Mouse (Mus musculus) megakaryocyte, adult 5-6 weeks (primary cell): ENCODE results near the gene Fancm. TPM values are rescaled to one million over a fixed set of nuclear protein-coding genes. Genes with fewer than 3 reads are reported as not detected.

Experiments
- ATAC-seq: 2 replicates; pipeline ENCODE4 v1.8.0; 2016; ENCODE audit warnings: mild to moderate bottlenecking, inconsistent platforms; ENCODE audit not compliant: poor library complexity, severe bottlenecking
- total RNA-seq, 2 experiments: library from RNA; stranded (forward) in 1 of 2; stranded (reverse) in 1 of 2; fragments of 153-499, 151-499 nt in 1 of 2; fragments of 221-1000, 200-1000 nt in 1 of 2; gene quantifications; 2 replicates each; pipeline versions ENCODE4 v1.2.3 to v1.2.4; 2015 to 2017

The Fancm gene
- total RNA-seq (2015) = 13.0 and 18.7 TPM in 2 replicates
- 20.7 and 24.6 TPM in 2 replicates for total RNA-seq (2017)

GRCm38 (mm10) chr12:65075085-65075732 is at the start of gene Fancm:
TSS of gene Fancm (plus strand) at chr12:65075603.
- ATAC-seq = peak; percentile 64

- peak; percentile 23 for ATAC-seq
These were observed 39.6 kb upstream of the Fancm start for GRCm38 (mm10) chr12:65035839-65036189.

- peak; percentile 77 for ATAC-seq
These were observed 39.1 kb upstream of the Fancm start, which contains the start of gene Prpf39 for GRCm38 (mm10) chr12:65036190-65036870. TSS of gene Prpf39 (plus strand) at chr12:65036333.

GRCm38 (mm10) chr12:65036892-65037545 is 38.4 kb upstream of the Fancm start:
- no peak for ATAC-seq

GRCm38 (mm10) chr12:65037546-65037937 is 37.9 kb upstream of the Fancm start:
- ATAC-seq = peak; percentile 66

- no peak for ATAC-seq
These were observed 26.6 kb upstream of the Fancm start for GRCm38 (mm10) chr12:65048799-65049198.

- ATAC-seq = no peak
These were observed 17.2 kb upstream of the Fancm start for GRCm38 (mm10) chr12:65058203-65058602.

GRCm38 (mm10) chr12:65061082-65061481 is 14.3 kb upstream of the Fancm start:
- ATAC-seq = no peak

GRCm38 (mm10) chr12:65065241-65065640 is 10.2 kb upstream of the Fancm start:
- peak; percentile 96 for ATAC-seq

GRCm38 (mm10) chr12:65066234-65066633 is 9.2 kb upstream of the Fancm start:
- no peak for ATAC-seq

- ATAC-seq = no peak
These were observed 7.0 kb upstream of the Fancm start for GRCm38 (mm10) chr12:65068409-65068808.

- no peak for ATAC-seq
These were observed 2.3 kb upstream of the Fancm start for GRCm38 (mm10) chr12:65072911-65073610.

GRCm38 (mm10) chr12:65073611-65074178 is 1.7 kb upstream of the Fancm start, which contains the start of gene Fkbp3:
TSS of gene Fkbp3 (minus strand) at chr12:65074007.
- ATAC-seq = peak; percentile 86

- no peak for ATAC-seq
These were observed 752 bp upstream of the Fancm start for GRCm38 (mm10) chr12:65074651-65075050.

- peak; percentile 1; the same call in 1 of the 2 replicates for ATAC-seq
These were observed 419 bp downstream of the Fancm start for GRCm38 (mm10) chr12:65075733-65076310.

GRCm38 (mm10) chr12:65076906-65077305 is 1.5 kb downstream of the Fancm start:
- ATAC-seq = no peak

- no peak for ATAC-seq
These were observed 33.3 kb downstream of the Fancm start for GRCm38 (mm10) chr12:65108746-65109145.

- peak; percentile 84 for ATAC-seq
These were observed 36.1 kb downstream of the Fancm start for GRCm38 (mm10) chr12:65111503-65111902.

- no peak for ATAC-seq
These were observed 37.4 kb downstream of the Fancm start for GRCm38 (mm10) chr12:65112811-65113210.

- ATAC-seq = no peak
These were observed 38.5 kb downstream of the Fancm start for GRCm38 (mm10) chr12:65113925-65114324.
